Mouse (Mus musculus): Measurements from ENCODE around the gene 9930104L06Rik.

- TF ChIP-seq POLR2A (IDR thresholded peaks at IDR 0.05; ENCODE audit: control insufficient read depth in 1 of 2, insufficient read depth in 1 of 2, low read depth in 1 of 2, low read length in 2 of 2, poor library complexity in 1 of 2) (no peak), CHD1 (IDR thresholded peaks at IDR 0.05; ENCODE audit: low read depth, low read length) (no peak), HCFC1 (IDR thresholded peaks at IDR 0.05; ENCODE audit: low read depth, low read length) (no peak), RCOR1 (IDR thresholded peaks at IDR 0.05; ENCODE audit: low read depth, low read length) (no peak), CTCF (IDR thresholded peaks at IDR 0.05 in 2 of 3, conservative IDR thresholded peaks at IDR 0.05 in 1 of 3; ENCODE audit: control insufficient read depth in 1 of 3, insufficient read depth in 1 of 3, low read depth in 2 of 3, low read length in 3 of 3, poor library complexity in 1 of 3, severe bottlenecking in 1 of 3) (no peak), GATA1 (IDR thresholded peaks at IDR 0.05; ENCODE audit: low read depth, low read length) (peak; percentile 35; the same call in 1 of the 2 replicates), ZKSCAN1 (IDR thresholded peaks at IDR 0.05; ENCODE audit: low read depth, low read length) (no peak), MAFK (IDR thresholded peaks at IDR 0.05; ENCODE audit: borderline replicate concordance, low read depth, low read length) (no peak), USF1 (IDR thresholded peaks at IDR 0.05; ENCODE audit: low read depth, low read length) (no peak), ZMIZ1 (IDR thresholded peaks at IDR 0.05; ENCODE audit: low read depth, low read length) (no peak), MAZ (IDR thresholded peaks at IDR 0.05; ENCODE audit: low read depth, low read length) (no peak)
Measured at GRCm38 (mm10) chr4:124899906-124900305, 36.9 kb upstream of the 9930104L06Rik start.
